Mouse (Mus musculus) heart, adult 2 months (tissue): ENCODE data around the gene 9430097D07Rik. TPM values are rescaled to one million over a fixed set of nuclear protein-coding genes. Genes with fewer than 3 reads are reported as not detected.

ENCODE experiments used
- DNase-seq, 2 experiments: peaks; one replicate each; pipeline ENCODE4 v3.0.0; 2021
- H3K27ac ChIP-seq: fragments of 200-600 bp; 2 replicates; pipeline ENCODE4 v1.8.1; 2022
- H3K27me3 ChIP-seq: fragments of 200-500 bp; 2 replicates; pipeline ENCODE4 v1.6.1; 2012; ENCODE audit warnings: mild to moderate bottlenecking, low read length, inconsistent platforms, mixed read lengths; ENCODE audit not compliant: control insufficient read depth, insufficient read depth
- H3K36me3 ChIP-seq: fragments of 200-500 bp; 2 replicates; pipeline ENCODE4 v1.6.1; 2012; ENCODE audit warnings: low read length, inconsistent platforms; ENCODE audit not compliant: control insufficient read depth, insufficient read depth
- H3K4me1 ChIP-seq: fragments of 200-500 bp; 2 replicates; pipeline ENCODE4 v1.6.1; 2011; ENCODE audit warnings: low read length; ENCODE audit not compliant: control insufficient read depth, insufficient read depth
- H3K4me3 ChIP-seq: fragments of 200-600 bp; 2 replicates; pipeline ENCODE4 v1.8.1; 2022
- H3K79me2 ChIP-seq: fragments of 200-500 bp; replicated peaks from 2 replicates; pipeline ENCODE4 v1.6.1; 2012; ENCODE audit warnings: mild to moderate bottlenecking, inconsistent platforms, low read length, moderate library complexity, mixed read lengths; ENCODE audit not compliant: control insufficient read depth, insufficient read depth
- H3K9ac ChIP-seq: fragments of 200-500 bp; 2 replicates; pipeline ENCODE4 v1.6.1; 2012; ENCODE audit warnings: low read depth, mild to moderate bottlenecking, control low read depth, inconsistent platforms, low read length, mixed read lengths
- CTCF ChIP-seq: fragments of 200-600 bp; IDR thresholded peaks from 2 replicates; pipeline ENCODE4 v1.8.1; 2022; ENCODE audit warnings: antibody characterized with exemption, mild to moderate bottlenecking, moderate library complexity
- EP300 ChIP-seq: fragments of 200-500 bp; IDR thresholded peaks from 2 replicates; pipeline ENCODE4 v1.6.1; 2011; ENCODE audit warnings: low read depth, low read length, control low read depth; ENCODE audit not compliant: insufficient read depth
- POLR2A ChIP-seq: fragments of 200-500 bp; IDR thresholded peaks from 2 replicates; pipeline ENCODE4 v1.6.1; 2011; ENCODE audit warnings: mild to moderate bottlenecking, low read depth, low read length, control low read depth; ENCODE audit not compliant: insufficient read depth
- WGBS: fragments of 180-500 bp; shearing (Covaris S2); methylation state at CpG from one replicate; pipeline ENCODE4 v1.1.7; 2018; 5-methylcytosine and 5-hydroxymethylcytosine counted together
- intact Hi-C: fragments of 180-260 bp; cut with DNase I; formaldehyde crosslinking; loops from one replicate; pipeline ENCODE4 v1.15.1; 2025
- long read RNA-seq: library from polyadenylated mRNA; stranded (forward); transcript quantifications from one replicate; pipeline ENCODE4 v2.0.0, GENCODE M21; 2021
- polyA plus RNA-seq: library from polyadenylated mRNA; depleted of rRNA; stranded (reverse); fragments of >200 nt; gene quantifications from 2 replicates; pipeline ENCODE4 v1.2.3, GENCODE M21; 2012; rRNA removed
- total RNA-seq, 2 experiments: library from RNA; stranded (reverse); gene quantifications; 2 replicates each; pipeline ENCODE4 v1.2.3; 2021

9430097D07Rik gene
- total RNA-seq = not detected
- not detected in 2 replicates for polyA plus RNA-seq
- long read RNA-seq = 0 reads

DNA sequence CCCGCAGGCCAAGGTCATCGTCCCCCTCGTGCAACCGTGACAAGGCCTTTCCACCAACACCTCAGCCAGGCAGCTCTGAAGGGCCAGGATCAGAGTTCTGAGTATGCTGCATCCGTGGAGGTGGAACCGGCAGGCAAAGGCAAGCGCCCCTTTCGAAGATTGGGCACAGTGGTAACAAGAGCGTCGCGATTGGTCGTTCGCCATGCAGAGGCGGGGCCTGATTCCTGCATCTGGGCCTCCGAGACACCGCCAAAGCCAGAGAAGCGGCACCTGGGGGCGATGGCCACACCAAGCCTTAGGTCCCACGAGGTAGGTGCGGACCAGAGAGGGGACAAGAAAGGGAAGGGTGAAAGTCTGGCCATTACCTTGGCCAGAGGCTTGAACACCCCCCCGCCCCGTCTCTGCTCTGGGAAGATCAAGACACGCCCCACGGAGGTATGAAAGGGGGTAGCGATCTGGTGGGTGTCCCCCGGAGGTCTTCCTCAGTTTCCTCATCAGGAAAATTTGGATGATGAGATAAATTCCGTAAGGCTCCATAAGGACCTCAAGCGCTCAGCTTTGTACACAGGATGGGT is at the start of gene 9430097D07Rik:
Gene 9430097D07Rik (minus strand): TSS at position 99 of the 575 bp plus-strand sequence.
- Histone ChIP-seq H3K79me2 (no peaks in the 10 kb centered on the region), H3K27ac (no peak within 1 kb of the TSS), H3K4me1 (no peaks in the 10 kb centered on the region), H3K9ac (no peak within 1 kb of the TSS), H3K4me3 (no peak within 1 kb of the TSS), H3K27me3 (no peaks in the 10 kb centered on the region), H3K36me3 (no peaks in the 10 kb centered on the region)
- TF ChIP-seq EP300 = no peak
- TF ChIP-seq POLR2A = no peak
- TF ChIP-seq CTCF = no peak
- DNase-seq = no peak
- WGBS = 21% methylated on average over 28 of the region's 28 CpGs
- intact Hi-C loops = loop anchor here (5.0 kb wide), 1 partner anchor 37 kb away; no protein-coding TSS in a partner anchor

- intact Hi-C loops = no loop called here
- no peak overlapping the region for H3K9ac ChIP-seq
- H3K4me1 ChIP-seq = peaks cover 30% of the 10 kb centered on the region
- peaks cover 11% of the 10 kb centered on the region for H3K36me3 ChIP-seq
- DNase-seq = no peak
- peak overlapping the region; percentile 96; the same call in 1 of the 2 replicates for H3K27ac ChIP-seq
- H3K4me3 ChIP-seq = no peak overlapping the region
- no peaks in the 10 kb centered on the region for H3K27me3 ChIP-seq
- TF ChIP-seq CTCF (no peak), EP300 (no peak), POLR2A (no peak)
- no peaks in the 10 kb centered on the region for H3K79me2 ChIP-seq
- WGBS = 70% methylated on average over 5 of the region's 5 CpGs
Observed at GRCm38 (mm10) chr2:32624111-32624748, 48.7 kb upstream of the 9430097D07Rik start.

GRCm38 (mm10) chr2:32621517-32621859 is 46.0 kb upstream of the 9430097D07Rik start, which contains the start of gene Ak1:
TSS of gene Ak1 (plus strand) at chr2:32621758.
- Histone ChIP-seq H3K9ac (peak within 1 kb of the TSS; percentile 43), H3K36me3 (peaks cover 11% of the 10 kb centered on the region), H3K79me2 (no peaks in the 10 kb centered on the region), H3K4me1 (peaks cover 25% of the 10 kb centered on the region), H3K27ac (peak within 1 kb of the TSS; percentile 88), H3K4me3 (no peak within 1 kb of the TSS), H3K27me3 (no peaks in the 10 kb centered on the region)
- TF ChIP-seq POLR2A (peak; percentile 8; the same call in 1 of the 2 replicates), EP300 (no peak)
- WGBS = 6% methylated on average over 7 of the region's 7 CpGs
- intact Hi-C loops = no loop called here
- DNase-seq = no peak

DNA sequence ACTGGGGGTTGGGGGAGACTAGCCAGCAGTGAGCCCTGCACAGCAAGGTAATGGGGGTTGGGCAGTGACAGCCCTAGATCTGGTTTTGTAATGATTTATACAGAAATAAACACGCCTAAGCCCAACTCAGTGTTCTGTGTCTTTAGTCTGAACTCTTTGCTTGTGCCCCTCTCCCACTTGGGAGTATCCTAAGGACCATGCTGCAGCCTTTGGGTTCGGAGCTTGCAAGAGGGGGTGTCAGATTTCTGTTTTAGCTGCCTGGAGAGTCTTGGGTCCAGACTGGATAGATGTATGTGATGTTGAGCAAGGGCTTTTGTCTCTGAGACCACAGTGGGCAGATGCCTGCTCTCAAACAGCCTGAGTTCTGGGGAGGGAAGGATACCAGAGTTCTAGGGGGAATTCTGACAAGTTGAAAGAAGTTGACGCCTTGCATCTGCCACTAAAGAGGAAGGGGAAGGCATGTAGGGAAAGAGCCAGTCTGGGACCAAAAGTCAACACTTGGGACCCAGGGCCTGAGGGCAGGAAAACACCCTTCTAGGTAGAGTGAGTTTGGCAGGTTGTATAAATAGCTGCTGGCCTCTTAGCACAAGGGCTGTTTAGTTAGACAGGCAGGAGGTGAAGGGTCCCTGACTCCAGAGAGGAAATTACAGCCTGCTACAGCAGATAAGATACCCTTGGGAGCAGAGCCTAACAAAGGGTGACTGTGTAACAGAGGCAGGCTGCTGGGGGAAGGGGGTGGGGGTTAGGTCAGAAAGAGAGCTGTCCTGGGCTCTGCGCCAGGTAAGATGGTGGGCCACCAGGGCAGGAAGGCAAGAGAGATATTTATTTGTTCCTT is 45.4 kb upstream of the 9430097D07Rik start:
- Histone ChIP-seq H3K27ac (peak overlapping the region; percentile 88), H3K4me1 (peaks cover 24% of the 10 kb centered on the region), H3K4me3 (no peak overlapping the region), H3K27me3 (no peaks in the 10 kb centered on the region), H3K36me3 (peaks cover 11% of the 10 kb centered on the region), H3K9ac (peak overlapping the region; percentile 43), H3K79me2 (no peaks in the 10 kb centered on the region)
- 16% methylated on average over 4 of the region's 4 CpGs for WGBS
- intact Hi-C loops = no loop called here
- peak; percentile 74 to 82 for DNase-seq
- peak; percentile 72; the same call in 1 of the 2 replicates for TF ChIP-seq POLR2A
- no peak for TF ChIP-seq CTCF
- peak; percentile 99 for TF ChIP-seq EP300

GRCm38 (mm10) chr2:32618051-32618450 is 42.6 kb upstream of the 9430097D07Rik start:
- H3K27me3 ChIP-seq = no peaks in the 10 kb centered on the region
- no peak overlapping the region for H3K4me3 ChIP-seq
- H3K79me2 ChIP-seq = peaks cover 2% of the 10 kb centered on the region; the same call in 1 of the 2 replicates
- H3K9ac ChIP-seq = no peak overlapping the region
- WGBS = 79% methylated on average over 9 of the region's 9 CpGs
- DNase-seq = no peak
- TF ChIP-seq CTCF = no peak
- TF ChIP-seq POLR2A = no peak
- no peak for TF ChIP-seq EP300
- H3K27ac ChIP-seq = no peak overlapping the region
- H3K4me1 ChIP-seq = peaks cover 19% of the 10 kb centered on the region
- intact Hi-C loops = no loop called here
- peaks cover 11% of the 10 kb centered on the region for H3K36me3 ChIP-seq
